Mouse (Mus musculus) 3134 (cell line): Measurements from ENCODE around the gene Smox.
A peak's percentile ranks its signal among the peaks of the same experiment; 100 is the strongest.
"Not testable (repeated sequence)": the region's sequence is repeated elsewhere in the genome, so short reads cannot be mapped to it uniquely, and the experiment has no call there.

ENCODE experiments used
- DNase-seq: peaks from one replicate; pipeline ENCODE4 v3.0.0-alpha.2; 2011; ENCODE audit warnings: low spot score; ENCODE audit not compliant: insufficient read length; ENCODE audit errors: extremely low read depth

The Smox gene

DNA sequence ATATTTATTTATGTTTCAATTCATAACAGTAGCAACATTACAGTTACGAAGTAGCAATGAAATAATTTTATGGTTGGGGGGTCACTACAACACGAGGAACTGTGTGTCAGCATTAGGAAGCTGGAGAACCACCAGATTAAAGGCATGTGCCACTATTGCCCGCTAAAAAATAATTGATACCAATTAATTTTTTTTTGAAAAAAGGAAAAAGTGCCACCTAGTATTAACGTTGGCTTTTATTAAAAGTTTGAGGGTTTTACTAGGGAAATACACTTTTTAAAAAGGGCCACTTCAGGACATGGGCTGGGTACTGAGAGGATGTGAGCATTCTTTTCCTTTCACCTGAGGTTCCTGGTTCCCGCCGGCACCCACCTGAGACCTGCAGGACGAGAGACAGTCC is at the start of gene Smox:
TSS of gene Smox (plus strand) at position 301 of the 400 bp plus-strand sequence.
- no peak for DNase-seq

DNA sequence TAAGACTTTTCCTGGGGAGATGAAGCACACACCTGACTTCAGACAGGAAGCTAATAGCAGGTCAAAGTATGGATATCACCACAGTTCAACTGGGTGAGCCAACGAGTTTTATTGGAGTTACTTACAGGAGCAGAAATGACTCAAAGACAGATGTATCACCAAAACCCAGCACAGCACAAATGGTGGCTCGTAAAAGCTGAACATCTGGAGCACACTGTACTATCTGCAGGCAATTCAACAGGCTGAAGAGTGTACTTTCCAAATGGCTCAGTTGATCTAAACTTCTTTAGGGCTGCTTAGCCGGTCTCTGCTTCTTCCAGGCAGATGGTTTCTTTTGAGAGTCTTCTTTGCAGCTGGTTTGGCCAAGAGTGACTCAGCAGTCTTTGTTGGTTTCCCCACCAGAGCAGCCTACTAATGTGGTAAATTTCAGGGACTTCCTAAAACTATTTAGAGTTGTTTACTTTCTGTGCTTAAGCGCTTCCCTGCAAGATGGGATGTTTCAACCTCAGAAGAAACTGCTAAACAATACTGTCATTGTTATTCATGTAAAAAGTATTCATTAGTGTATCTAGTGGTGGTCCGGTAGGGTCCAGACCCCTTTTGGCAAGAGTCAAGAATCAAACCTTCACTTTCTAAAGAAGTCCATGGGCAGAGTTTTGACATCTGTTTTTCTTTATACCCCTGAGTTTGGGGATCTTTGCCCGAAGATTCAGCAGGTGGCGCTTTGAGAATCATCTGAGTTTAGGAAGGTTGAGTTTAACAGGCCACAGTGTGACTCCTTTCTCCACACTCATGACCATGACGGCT is 48.0 kb upstream of the Smox start:
- peak; percentile 48 for DNase-seq

GRCm38 (mm10) chr2:131443891-131444190 is 47.5 kb upstream of the Smox start:
- no peak for DNase-seq

- DNase-seq: no peak
Measured at GRCm38 (mm10) chr2:131446416-131446982, 44.8 kb upstream of the Smox start.

DNA sequence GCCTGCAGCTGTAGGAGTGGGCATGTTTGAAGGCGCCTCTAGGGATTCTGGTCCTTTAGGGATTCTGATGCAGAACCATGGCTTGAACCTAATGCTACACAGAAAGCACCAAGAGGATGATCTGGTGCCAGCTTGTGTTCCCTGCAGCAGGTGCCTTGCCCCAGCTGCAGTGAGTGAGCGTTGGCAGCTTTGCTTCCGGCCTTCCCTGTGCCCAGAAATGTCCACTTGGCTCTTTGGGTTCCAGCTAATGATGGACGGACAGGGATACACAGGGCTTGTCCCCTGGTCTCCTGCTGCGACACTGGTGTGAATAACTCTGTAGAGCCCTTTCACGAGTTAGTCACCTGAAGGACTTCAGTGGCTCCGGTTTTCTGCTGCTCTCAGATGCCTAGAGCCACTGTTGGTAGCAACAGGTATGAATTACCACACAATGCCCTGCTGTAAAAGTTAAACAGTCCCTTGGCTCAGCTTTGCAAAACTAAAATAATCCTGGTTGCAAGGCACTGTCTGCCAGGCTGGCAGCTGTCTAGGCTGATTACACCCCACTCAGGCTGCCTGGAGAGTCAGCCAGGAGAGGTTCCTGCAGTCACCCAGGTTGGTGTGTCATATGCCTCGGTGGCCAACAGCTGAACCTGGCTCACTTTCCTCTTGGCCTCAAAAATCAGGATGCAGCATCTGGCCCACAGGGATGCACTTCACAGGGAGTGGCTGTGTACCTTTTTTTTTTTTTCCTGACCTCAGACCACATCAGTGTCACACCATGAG is 43.5 kb upstream of the Smox start:
- peak; percentile 63 for DNase-seq

GRCm38 (mm10) chr2:131448353-131448752 is 42.9 kb upstream of the Smox start:
- DNase-seq: no peak

- DNase-seq: no peak
Measured at GRCm38 (mm10) chr2:131449720-131450119, 41.6 kb upstream of the Smox start.

DNA sequence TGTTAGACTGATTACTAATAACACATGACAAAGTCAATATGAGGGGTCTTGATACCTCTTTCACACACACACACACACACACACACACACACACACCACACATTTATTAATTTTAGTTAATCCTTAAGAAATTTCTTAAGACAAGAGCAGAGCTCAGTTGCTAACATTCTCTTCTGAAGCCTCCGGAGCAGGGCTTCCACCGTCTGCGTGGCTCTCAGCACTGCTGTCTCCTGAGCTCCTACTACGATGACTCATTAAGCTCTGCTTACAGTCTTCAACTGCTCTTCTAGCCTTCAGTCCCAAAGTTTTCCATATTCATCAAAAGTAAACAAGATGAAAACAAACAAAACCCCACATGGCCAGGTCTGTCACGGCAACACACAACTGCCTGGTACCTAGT is 40.8 kb upstream of the Smox start:
- DNase-seq: no peak

- no peak for DNase-seq
Measured at GRCm38 (mm10) chr2:131457728-131458127, 33.6 kb upstream of the Smox start.

DNA sequence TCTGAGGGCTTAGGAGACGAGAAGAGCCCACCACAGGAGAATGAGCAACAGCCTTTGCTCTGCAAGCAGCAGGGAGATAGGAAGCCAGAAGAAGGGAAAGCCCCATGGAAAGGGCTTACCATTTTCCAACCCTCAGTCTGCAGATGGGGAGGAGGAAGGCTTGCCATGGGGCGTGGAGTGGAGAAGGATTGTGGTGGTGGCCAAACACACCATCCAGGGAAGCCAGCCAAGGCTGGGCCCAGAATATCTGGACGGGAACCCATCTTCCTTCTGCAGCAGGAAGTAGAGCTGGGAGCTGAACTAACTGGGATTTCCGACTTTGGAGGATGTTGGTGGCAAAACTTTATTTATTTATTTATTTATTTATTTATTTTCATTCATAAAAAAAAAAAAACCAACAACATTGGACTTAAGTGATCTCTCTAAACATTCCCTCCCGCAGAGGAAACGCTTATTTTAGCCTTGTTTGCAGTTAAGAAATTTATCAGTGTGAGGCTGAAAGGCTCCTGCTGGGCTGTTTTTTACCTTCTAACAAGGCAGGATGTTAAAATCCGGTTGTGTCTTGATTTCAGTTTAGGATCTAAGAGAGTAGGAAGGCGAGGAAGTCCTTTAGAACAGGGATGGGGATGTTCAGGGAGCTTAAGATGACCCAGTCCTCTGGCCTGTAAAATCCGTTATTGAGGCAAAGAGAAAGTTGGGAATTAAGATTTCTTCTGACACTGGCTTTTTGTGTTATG is 30.2 kb upstream of the Smox start:
- peak; percentile 68 for DNase-seq

DNA sequence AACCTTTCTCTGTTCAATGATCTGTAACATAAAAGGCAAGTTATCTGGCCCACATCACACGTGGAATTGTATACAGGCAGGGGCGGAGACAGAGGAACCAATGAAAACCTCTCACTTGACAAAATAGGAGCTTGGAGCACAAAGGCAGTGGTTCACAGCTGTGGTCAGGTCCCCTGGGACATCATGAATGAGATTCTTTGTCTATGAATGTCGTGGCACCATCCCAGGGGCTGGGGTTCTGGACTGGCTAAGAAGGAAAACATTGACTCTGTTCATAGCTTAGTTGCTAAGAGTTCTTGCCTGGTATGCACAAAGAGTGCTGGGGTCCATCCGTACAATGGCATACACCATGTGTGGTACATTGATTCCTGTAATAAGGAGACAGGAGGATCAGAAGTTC is 28.3 kb upstream of the Smox start:
- DNase-seq: peak; percentile 76

- DNase-seq: no peak
Measured at GRCm38 (mm10) chr2:131464147-131464546, 27.1 kb upstream of the Smox start.

GRCm38 (mm10) chr2:131466732-131467131 is 24.6 kb upstream of the Smox start:
- no peak for DNase-seq

DNA sequence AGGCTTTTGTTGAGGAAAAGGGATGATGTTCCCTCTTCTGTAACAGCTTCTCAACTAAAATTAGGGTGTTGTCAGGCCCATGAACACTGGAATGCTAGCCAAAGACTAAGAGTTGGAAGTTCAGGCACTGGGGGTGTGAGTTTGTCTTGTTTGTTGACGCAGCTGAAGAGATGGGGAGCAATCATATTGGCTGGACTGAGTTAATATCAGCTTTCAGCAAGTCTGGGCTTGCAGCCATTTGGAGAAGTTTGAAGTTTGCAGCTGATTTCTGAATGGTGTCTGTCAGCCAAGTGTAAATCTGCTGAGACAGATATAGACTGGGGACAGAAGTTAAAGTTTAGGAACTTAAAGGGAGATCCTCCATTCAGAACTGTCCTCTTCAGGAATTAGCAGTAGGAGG is 21.4 kb upstream of the Smox start:
- DNase-seq: no peak

GRCm38 (mm10) chr2:131473749-131474148 is 17.5 kb upstream of the Smox start:
- DNase-seq: no peak

GRCm38 (mm10) chr2:131477105-131477504 is 14.2 kb upstream of the Smox start:
- not testable (repeated sequence) for DNase-seq

- DNase-seq: no peak
Measured at GRCm38 (mm10) chr2:131477917-131478316, 13.4 kb upstream of the Smox start.

DNA sequence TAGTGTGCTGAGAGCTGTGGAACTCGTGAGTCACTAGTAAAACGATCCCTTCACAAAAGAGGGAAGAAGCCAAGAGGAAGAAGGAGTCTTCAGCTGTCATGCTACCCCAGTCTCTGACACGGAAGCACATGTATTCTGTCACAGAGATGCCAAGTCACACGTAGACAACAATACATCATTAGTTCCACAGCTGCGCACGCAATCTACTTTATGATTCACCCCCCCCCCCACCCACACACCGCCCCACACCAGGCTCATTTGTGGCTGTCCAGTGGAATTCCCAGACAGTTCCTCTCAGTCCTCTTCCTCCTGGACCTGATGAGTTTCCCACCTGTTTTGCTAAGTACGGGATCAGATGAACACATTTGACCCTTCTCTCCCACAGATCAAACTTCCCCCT is 12.9 kb upstream of the Smox start:
- no peak for DNase-seq

- no peak for DNase-seq
Measured at GRCm38 (mm10) chr2:131478916-131479315, 12.4 kb upstream of the Smox start.

DNA sequence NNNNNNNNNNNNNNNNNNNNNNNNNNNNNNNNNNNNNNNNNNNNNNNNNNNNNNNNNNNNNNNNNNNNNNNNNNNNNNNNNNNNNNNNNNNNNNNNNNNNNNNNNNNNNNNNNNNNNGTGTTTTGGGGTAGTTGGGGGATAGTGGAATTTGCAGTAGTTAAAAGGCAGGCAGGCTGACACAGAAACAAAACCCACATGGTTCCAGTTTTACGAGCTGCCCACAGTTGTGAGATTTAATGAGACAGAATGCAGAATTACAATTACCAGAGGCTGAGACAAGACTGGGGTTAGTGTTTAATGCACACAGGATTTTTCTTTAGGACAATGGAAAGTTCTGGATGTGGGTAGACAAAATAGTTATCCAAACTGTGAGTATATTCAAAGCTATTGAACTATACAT is 9.6 kb upstream of the Smox start:
- no peak for DNase-seq

- no peak for DNase-seq
Measured at GRCm38 (mm10) chr2:131482478-131482877, 8.8 kb upstream of the Smox start.
